Mouse (Mus musculus) testis, adult 2 months (tissue): ENCODE measurements around the gene Best1. TPM values are rescaled to one million over a fixed set of nuclear protein-coding genes. Genes with fewer than 3 reads are reported as not detected.
A peak's percentile ranks its signal among the peaks of the same experiment; 100 is the strongest.

Source experiments
- H3K27ac ChIP-seq: fragments of 200-500 bp; 2 replicates; pipeline ENCODE4 v1.5.1; 2012; ENCODE audit warnings: low read depth, low read length; ENCODE audit not compliant: control insufficient read depth, insufficient read depth
- H3K27me3 ChIP-seq: fragments of 200-500 bp; 2 replicates; pipeline ENCODE4 v1.6.1; 2012; ENCODE audit warnings: mild to moderate bottlenecking, low read length, moderate library complexity; ENCODE audit not compliant: control insufficient read depth, insufficient read depth
- H3K36me3 ChIP-seq: fragments of 200-500 bp; 2 replicates; pipeline ENCODE4 v1.6.1; 2012; ENCODE audit warnings: mild to moderate bottlenecking, low read length; ENCODE audit not compliant: control insufficient read depth, insufficient read depth
- H3K4me1 ChIP-seq: fragments of 200-500 bp; 2 replicates; pipeline ENCODE4 v1.6.1; 2012; ENCODE audit warnings: low read length; ENCODE audit not compliant: control insufficient read depth, insufficient read depth
- H3K4me3 ChIP-seq: fragments of 200-500 bp; 2 replicates; pipeline ENCODE4 v1.5.1; 2012; ENCODE audit warnings: low read depth, mild to moderate bottlenecking, low read length, moderate library complexity, mixed read lengths; ENCODE audit not compliant: control insufficient read depth
- CTCF ChIP-seq: fragments of 200-500 bp; IDR thresholded peaks from 2 replicates; pipeline ENCODE4 v1.5.1; 2012; ENCODE audit warnings: low read depth, mild to moderate bottlenecking, inconsistent platforms, low read length, moderate library complexity; ENCODE audit not compliant: control insufficient read depth, insufficient read depth, insufficient replicate concordance
- POLR2A ChIP-seq: fragments of 200-500 bp; IDR thresholded peaks from 2 replicates; pipeline ENCODE4 v1.6.1; 2012; ENCODE audit warnings: low read depth, mild to moderate bottlenecking, inconsistent platforms, low read length, moderate library complexity; ENCODE audit not compliant: control insufficient read depth
- polyA plus RNA-seq: library from polyadenylated mRNA; depleted of rRNA; stranded (reverse); fragments of >200 nt; gene quantifications from 2 replicates; pipeline ENCODE4 v1.2.3, GENCODE M21; 2012

Gene Best1
- polyA plus RNA-seq, 1 experiment, result 362 TPM

GRCm38 (mm10) chr19:9968081-9968787 is 33.2 kb downstream of the Best1 start:
- Histone ChIP-seq H3K27me3 (no peaks in the 10 kb centered on the region), H3K27ac (no peak overlapping the region), H3K4me3 (no peak overlapping the region), H3K36me3 (no peaks in the 10 kb centered on the region), H3K4me1 (peaks cover 7% of the 10 kb centered on the region)
- TF ChIP-seq POLR2A, result no peak

DNA sequence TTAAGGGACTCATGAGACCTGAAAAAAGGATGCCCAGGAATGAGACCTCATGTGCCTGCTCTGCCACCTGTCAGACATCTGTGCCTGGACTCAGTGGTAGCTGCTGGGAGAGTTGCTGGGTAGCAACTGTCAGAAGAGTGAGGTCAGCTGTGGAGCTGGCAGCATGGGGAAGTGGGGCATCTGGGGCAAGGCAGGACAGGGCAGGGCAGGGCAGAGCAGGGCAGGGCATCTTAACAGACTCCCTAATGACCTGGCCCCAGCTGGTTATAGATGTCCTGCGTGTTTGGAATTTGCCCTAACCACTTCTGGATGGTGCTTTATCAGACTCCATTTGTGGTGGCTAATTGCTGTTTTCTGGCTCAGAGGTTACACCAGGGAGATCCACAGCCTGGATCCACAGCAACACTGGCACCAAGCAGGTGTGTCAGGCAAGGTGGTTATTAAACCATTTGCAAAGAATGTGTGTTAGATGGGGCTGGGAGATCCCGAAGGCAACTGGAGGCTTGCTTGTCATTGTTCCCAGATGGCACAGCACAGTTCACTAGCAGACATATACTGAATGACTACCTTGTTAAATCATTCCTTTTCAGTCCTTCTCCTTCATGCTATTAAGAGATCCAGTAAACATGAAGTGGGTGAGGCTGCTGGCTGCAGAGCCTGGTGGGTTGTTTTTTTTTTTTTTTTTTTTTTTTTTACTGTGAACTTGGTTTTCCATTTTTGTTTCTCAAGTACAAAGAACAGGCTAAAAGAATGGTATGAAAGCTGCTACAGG is 35.2 kb downstream of the Best1 start:
- Histone ChIP-seq H3K27ac (no peak overlapping the region), H3K36me3 (no peaks in the 10 kb centered on the region), H3K27me3 (no peaks in the 10 kb centered on the region), H3K4me1 (peaks cover 7% of the 10 kb centered on the region), H3K4me3 (no peak overlapping the region)
- TF ChIP-seq POLR2A, result no peak
- no peak for TF ChIP-seq CTCF

GRCm38 (mm10) chr19:9964205-9964916 is 37.1 kb downstream of the Best1 start:
- Histone ChIP-seq H3K27ac (peak overlapping the region; percentile 89), H3K27me3 (no peaks in the 10 kb centered on the region), H3K4me1 (peaks cover 7% of the 10 kb centered on the region), H3K4me3 (peak overlapping the region; percentile 73), H3K36me3 (no peaks in the 10 kb centered on the region)
- TF ChIP-seq POLR2A, result no peak
- no peak for TF ChIP-seq CTCF

GRCm38 (mm10) chr19:9960769-9961168 is 40.7 kb downstream of the Best1 start:
- Histone ChIP-seq H3K4me3 (no peak overlapping the region), H3K4me1 (peaks cover 3% of the 10 kb centered on the region), H3K27ac (no peak overlapping the region), H3K27me3 (no peaks in the 10 kb centered on the region), H3K36me3 (no peaks in the 10 kb centered on the region)
- TF ChIP-seq POLR2A (no peak), CTCF (no peak)

- H3K27ac ChIP-seq, result no peak overlapping the region
- H3K4me1 ChIP-seq, result no peaks in the 10 kb centered on the region; the same call in 1 of the 2 replicates
- no peaks in the 10 kb centered on the region for H3K36me3 ChIP-seq
- TF ChIP-seq POLR2A (no peak), CTCF (no peak)
- H3K4me3 ChIP-seq, result no peak overlapping the region
- no peaks in the 10 kb centered on the region for H3K27me3 ChIP-seq
These were observed 43.5 kb downstream of the Best1 start for GRCm38 (mm10) chr19:9957965-9958364.

DNA sequence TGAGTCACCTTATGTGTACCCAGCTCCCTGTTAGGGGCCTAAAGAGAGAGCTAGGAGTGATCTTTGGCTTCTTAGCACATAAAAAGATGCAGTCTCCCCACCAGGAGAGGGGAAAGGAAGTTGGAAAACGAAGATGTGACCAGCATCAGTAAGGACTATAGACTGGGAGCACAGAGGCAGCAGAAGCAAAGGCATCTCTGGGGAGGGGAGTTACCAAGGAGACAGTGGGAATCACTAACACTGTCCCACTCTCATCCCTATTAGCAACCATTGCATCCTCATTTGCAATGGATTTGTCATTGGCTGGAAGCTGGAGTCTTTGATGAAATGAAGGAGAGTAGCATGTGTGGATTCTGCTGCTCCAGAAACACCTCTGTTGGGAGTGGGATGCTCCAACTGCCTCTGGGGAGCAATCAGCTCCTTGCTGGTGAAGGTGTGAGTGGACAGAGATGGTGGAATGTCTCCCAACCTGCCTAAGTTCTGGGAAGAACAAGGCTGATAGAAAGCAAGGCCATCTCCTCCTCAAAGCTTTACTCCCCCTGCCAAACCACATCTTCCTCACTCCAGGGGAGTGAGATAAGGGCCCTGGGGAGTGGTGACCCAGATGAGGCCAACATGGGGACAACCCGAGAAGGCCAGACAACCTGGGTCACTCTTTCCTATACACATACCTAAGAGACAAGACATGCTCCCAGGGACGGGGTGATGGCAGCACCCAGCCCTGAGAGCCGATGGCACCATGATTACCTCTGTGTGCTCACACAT is 44.6 kb downstream of the Best1 start:
- no peak for TF ChIP-seq POLR2A
- no peak for TF ChIP-seq CTCF
- H3K36me3 ChIP-seq, result no peaks in the 10 kb centered on the region
- no peak overlapping the region for H3K4me3 ChIP-seq
- H3K27ac ChIP-seq, result no peak overlapping the region
- no peaks in the 10 kb centered on the region for H3K27me3 ChIP-seq
- no peaks in the 10 kb centered on the region for H3K4me1 ChIP-seq
